In genomic region chr4:127020411-127021150, GRCm38 (mm10) we compare ENCODE assay signal across 1 mouse cellular context.
TF ChIP-seq lines count a peak whose summit lies in the region.

No protein-coding gene starts in this region.

TF ChIP-seq in MEL, 35 proteins besides CTCF, POLR2A, EP300 and RAD21 (continued from another document):
- no peak for TF ChIP-seq MYB (IDR thresholded peaks at IDR 0.05; ENCODE audit: low read depth, low read length)
- no peak for TF ChIP-seq TCF12 (IDR thresholded peaks at IDR 0.05; ENCODE audit: low read depth, low read length)
- TF ChIP-seq MYC (IDR thresholded peaks at IDR 0.05; ENCODE audit: low read depth, low read length): peak; percentile 37
- 0 out of 2 replicates have a peak, but pooled peaks have one; percentile 38 for TF ChIP-seq RCOR1 (IDR thresholded peaks at IDR 0.05; ENCODE audit: low read depth, low read length)
- TF ChIP-seq JUND (IDR thresholded peaks at IDR 0.05; ENCODE audit: low read depth, low read length): no peak
- TF ChIP-seq TAL1 (IDR thresholded peaks at IDR 0.05; ENCODE audit: low read length): no peak
- TF ChIP-seq POLR2AphosphoS2 (IDR thresholded peaks at IDR 0.05; ENCODE audit: low read length): no peak
- no peak for TF ChIP-seq ZMIZ1 (IDR thresholded peaks at IDR 0.05; ENCODE audit: low read depth, low read length)
- TF ChIP-seq SIN3A (IDR thresholded peaks at IDR 0.05; ENCODE audit: low read length): 0 out of 2 replicates have a peak, but pooled peaks have one; percentile 89
- peak; percentile 79 for TF ChIP-seq MAX (IDR thresholded peaks at IDR 0.05; ENCODE audit: low read length)
- peak; percentile 73 for TF ChIP-seq GATA1 (IDR thresholded peaks at IDR 0.05; ENCODE audit: low read depth, low read length)
- TF ChIP-seq ZC3H11A (IDR thresholded peaks at IDR 0.05; ENCODE audit: low read depth, low read length): no peak
- no peak for TF ChIP-seq SMC3 (IDR thresholded peaks at IDR 0.05; ENCODE audit: low read depth, low read length)
- TF ChIP-seq ELF1 (IDR thresholded peaks at IDR 0.05; ENCODE audit: low read depth, low read length): no peak
- no peak for TF ChIP-seq HCFC1 (IDR thresholded peaks at IDR 0.05; ENCODE audit: low read depth, low read length)
- 0 out of 2 replicates have a peak, but pooled peaks have one; percentile 15 for TF ChIP-seq ETS1 (IDR thresholded peaks at IDR 0.05; ENCODE audit: low read depth, low read length)
- TF ChIP-seq ZNF384 (IDR thresholded peaks at IDR 0.05; ENCODE audit: low read depth, low read length): peak; percentile 77; the same call in 1 of the 2 replicates
- no peak for TF ChIP-seq MEF2A (IDR thresholded peaks at IDR 0.05; ENCODE audit: extremely low read depth, insufficient replicate concordance, low read depth, low read length, poor library complexity, severe bottlenecking)
- no peak for TF ChIP-seq GABPA (IDR thresholded peaks at IDR 0.05; ENCODE audit: low read depth, low read length)
- TF ChIP-seq KAT2A (conservative IDR thresholded peaks at IDR 0.05; ENCODE audit: low read depth, low read length): no peak
- no peak for TF ChIP-seq E2F4 (IDR thresholded peaks at IDR 0.05; ENCODE audit: borderline replicate concordance, low read depth, low read length)
